Comparison of ENCODE assay signal across 34 mouse cellular contexts in genomic region chr15:85602021-85602420, GRCm38 (mm10). TPM values are rescaled to one million over a fixed set of nuclear protein-coding genes. Genes with fewer than 3 reads are reported as not detected.
"Had no signal": no experiment of that assay in that cellular context is flagged by ENCODE, and none has a peak within 500 bp of the region (broad histone marks: within the 10 kb centered on the region; RNA-seq: fewer than 3 reads in every experiment).

No protein-coding gene starts in this region.

- H3K27ac ChIP-seq: heart, embryonic 10.5 days; heart, embryonic 13.5 days; heart, embryonic 15.5 days; hindbrain, embryonic 10.5 days; hindbrain, embryonic 12.5 days; hindbrain, embryonic 13.5 days; hindbrain, embryonic 14.5 days; hindbrain, embryonic 15.5 days; hindbrain, postnatal 0 days; intestine, embryonic 15.5 days; kidney, embryonic 15.5 days; left cerebral cortex, adult 2 months had no signal

- H3K4me2 ChIP-seq: heart, embryonic 12.5 days; heart, embryonic 13.5 days; heart, embryonic 15.5 days; hindbrain, embryonic 12.5 days; hindbrain, embryonic 13.5 days; hindbrain, embryonic 14.5 days; hindbrain, embryonic 15.5 days; intestine, embryonic 15.5 days; kidney, embryonic 15.5 days had no signal

- H3K27me3 ChIP-seq: heart, embryonic 15.5 days; hindbrain, embryonic 15.5 days; intestine, embryonic 15.5 days; kidney, embryonic 15.5 days had no signal

- DNase-seq: heart, postnatal 10 days; heart, postnatal 14 days; heart, postnatal 36 days; heart, postnatal 4 days; kidney, adult 11 months; kidney, adult 18-20 months; kidney, adult 2 months; kidney, adult 8-10 months; kidney, adult 9 months; kidney, postnatal 10 days; kidney, postnatal 14 days; kidney, postnatal 36 days; kidney, postnatal 4 days; layer of hippocampus, adult 9-11 months; layer of hippocampus, postnatal 36 days had no signal

- H3K9me3 ChIP-seq: heart, embryonic 10.5 days; heart, embryonic 15.5 days; hindbrain, embryonic 10.5 days; hindbrain, embryonic 12.5 days; hindbrain, embryonic 13.5 days; hindbrain, embryonic 15.5 days; intestine, embryonic 15.5 days; kidney, embryonic 15.5 days had no signal

- H3K4me3 ChIP-seq: heart, embryonic 10.5 days; heart, embryonic 12.5 days; heart, embryonic 13.5 days; heart, embryonic 15.5 days; hindbrain, embryonic 10.5 days; hindbrain, embryonic 12.5 days; hindbrain, embryonic 13.5 days; hindbrain, embryonic 15.5 days; intestine, embryonic 15.5 days; kidney, embryonic 15.5 days; layer of hippocampus, adult 2 months; left cerebral cortex, adult 2 months had no signal

- H3K36me3 ChIP-seq: heart, embryonic 10.5 days; heart, embryonic 12.5 days; heart, embryonic 13.5 days; heart, embryonic 15.5 days; hindbrain, embryonic 10.5 days; hindbrain, embryonic 12.5 days; hindbrain, embryonic 13.5 days; hindbrain, embryonic 15.5 days; intestine, embryonic 15.5 days; kidney, embryonic 15.5 days had no signal

- H3K9ac ChIP-seq: heart, embryonic 12.5 days; heart, embryonic 13.5 days; heart, embryonic 15.5 days; hindbrain, embryonic 12.5 days; hindbrain, embryonic 13.5 days; hindbrain, embryonic 14.5 days; hindbrain, embryonic 15.5 days; intestine, embryonic 15.5 days; kidney, embryonic 15.5 days had no signal

- ATAC-seq: hindbrain, embryonic 16.5 days; hindbrain, postnatal 0 days; inflammation-experienced regulatory T-cells, adult 6 months; intestine, embryonic 15.5 days; intestine, embryonic 16.5 days; intestine, postnatal 0 days had no signal

- H3K4me1 ChIP-seq: hindbrain, embryonic 15.5 days had no signal

RNA-seq across cellular contexts. Expression of gene Wnt7b, which starts 19.7 kb away (rescaled TPM):
- total RNA-seq: hematopoietic stem cell, adult 5-6 weeks had no signal
- polyA plus RNA-seq: inflammation-experienced regulatory T-cells, adult 6 months had no signal
